Mouse (Mus musculus): Measurements from ENCODE around the gene Clybl.

The Clybl gene

GRCm38 (mm10) chr14:122363156-122363555 is 181.7 kb downstream of the Clybl start:
- no peak for DNase-seq (ENCODE audit: low spot score)

DNA sequence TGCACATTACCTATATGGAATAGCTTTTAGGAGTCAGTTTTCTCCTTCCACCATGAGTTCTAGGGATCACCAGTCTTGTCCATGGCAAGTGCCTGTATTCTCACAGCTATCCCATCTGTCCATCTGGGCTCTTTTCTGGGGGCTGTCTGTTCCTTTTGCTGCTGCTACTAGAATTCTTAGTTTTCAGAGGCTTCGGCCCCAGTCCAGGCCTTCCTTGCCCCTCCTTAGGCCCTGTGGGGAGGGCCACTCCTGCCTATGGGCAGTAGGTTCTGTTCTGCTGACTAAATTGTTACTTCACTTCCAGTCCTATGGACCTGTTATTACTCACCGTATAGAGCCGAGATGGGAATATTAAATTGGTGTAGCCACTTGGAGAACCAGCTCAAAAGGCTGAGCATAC is 182.5 kb downstream of the Clybl start:
- no peak for DNase-seq (ENCODE audit: low spot score)

DNA sequence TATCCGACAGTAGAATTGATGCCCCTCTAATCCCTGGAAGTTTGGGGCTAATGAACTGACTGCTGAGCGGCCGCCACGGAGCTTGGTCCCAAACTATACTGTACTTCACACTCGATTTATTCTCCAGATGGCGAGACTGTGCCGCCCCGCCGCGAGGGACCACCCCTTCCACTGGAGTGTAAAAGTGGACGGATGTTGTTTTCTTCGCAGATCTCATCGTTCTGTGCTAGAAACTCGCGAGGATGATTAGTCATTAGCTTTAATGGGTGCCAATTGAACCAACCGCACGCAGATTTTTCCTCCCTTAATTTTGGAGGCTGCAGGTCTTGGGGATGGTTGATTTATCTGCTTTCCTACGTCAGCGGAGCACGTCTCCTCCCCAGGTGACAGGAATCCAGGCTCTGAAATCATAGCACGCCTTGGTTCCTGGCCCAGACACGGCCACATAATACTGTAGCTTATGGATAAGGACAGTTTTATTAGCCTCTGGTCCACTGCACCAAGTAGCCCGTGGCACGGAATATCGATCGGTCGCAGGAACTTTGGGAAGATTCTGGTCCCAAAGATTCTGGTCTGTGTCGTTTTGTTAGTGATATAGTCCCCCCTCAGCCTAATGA is 185.9 kb downstream of the Clybl start:
- DNase-seq (ENCODE audit: low spot score) = no peak

DNA sequence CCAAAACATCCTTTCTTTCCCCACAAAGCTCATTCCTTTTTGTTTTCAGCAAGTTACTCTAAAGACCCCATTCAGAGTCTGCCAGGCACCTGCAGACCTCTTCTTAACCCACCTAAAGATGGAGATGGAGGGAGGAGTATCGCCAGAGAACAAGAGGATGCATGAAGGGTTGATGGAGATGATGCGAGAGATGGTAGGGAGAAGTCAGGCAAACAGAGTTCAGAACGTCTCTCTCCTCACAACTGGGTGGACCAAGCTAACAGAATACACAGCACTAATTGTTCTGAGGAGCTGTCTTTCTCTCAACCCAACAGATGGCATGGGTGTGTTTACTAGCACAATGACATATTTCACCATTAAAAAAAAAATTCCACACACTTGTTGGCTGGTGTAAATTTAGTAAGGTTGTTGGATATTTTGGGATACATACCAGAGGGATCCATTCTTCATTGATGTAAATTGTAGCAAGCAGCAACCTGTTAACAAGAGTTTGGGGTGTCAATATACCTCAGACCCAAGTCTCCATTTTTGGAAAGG is 186.4 kb downstream of the Clybl start:
- no peak for DNase-seq (ENCODE audit: low spot score)

DNA sequence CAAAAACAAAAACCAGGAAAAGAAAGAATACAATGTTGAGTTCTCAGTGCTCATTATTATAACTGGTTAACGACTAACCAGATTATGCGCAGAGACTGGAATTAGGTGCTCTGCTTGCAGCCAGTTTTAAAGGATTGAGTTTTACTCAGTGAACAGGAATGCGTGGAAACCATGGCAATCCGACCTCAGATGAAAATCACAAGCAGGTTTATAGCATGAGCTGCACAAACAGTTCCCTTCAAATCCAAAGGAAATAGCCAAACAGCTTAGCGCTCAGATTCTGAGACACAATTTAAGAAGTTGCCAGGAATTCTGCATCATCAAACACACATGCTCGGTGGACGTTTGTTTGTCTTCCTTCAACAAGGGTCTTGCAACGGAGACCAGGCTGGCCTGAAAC is 187.0 kb downstream of the Clybl start:
- DNase-seq (ENCODE audit: low spot score) = no peak

DNA sequence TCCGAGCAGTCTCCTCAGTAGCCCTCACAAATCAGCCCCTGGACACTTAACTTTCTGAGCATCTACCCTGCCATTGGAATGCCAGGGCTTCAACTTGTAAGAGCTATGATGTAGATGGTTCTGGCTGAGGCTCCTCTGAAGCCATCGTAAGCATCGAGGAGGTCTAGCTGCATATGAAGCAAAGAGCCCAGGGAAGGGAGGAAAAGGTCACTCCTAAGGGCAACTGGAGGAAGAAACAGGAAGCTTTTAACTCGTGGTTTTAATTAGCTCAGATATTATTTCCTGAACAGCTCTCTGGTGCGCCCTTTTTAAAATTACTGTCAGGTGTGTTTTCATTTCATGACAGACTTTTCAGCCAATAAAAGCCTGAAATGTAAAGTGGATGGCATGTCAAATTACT is 190.5 kb downstream of the Clybl start:
- no peak for DNase-seq (ENCODE audit: low spot score)

GRCm38 (mm10) chr14:122373458-122373857 is 192.0 kb downstream of the Clybl start:
- DNase-seq (ENCODE audit: low spot score) = no peak

- no peak for DNase-seq (ENCODE audit: low spot score)
Observed at GRCm38 (mm10) chr14:122374285-122374997, 192.9 kb downstream of the Clybl start.

DNA sequence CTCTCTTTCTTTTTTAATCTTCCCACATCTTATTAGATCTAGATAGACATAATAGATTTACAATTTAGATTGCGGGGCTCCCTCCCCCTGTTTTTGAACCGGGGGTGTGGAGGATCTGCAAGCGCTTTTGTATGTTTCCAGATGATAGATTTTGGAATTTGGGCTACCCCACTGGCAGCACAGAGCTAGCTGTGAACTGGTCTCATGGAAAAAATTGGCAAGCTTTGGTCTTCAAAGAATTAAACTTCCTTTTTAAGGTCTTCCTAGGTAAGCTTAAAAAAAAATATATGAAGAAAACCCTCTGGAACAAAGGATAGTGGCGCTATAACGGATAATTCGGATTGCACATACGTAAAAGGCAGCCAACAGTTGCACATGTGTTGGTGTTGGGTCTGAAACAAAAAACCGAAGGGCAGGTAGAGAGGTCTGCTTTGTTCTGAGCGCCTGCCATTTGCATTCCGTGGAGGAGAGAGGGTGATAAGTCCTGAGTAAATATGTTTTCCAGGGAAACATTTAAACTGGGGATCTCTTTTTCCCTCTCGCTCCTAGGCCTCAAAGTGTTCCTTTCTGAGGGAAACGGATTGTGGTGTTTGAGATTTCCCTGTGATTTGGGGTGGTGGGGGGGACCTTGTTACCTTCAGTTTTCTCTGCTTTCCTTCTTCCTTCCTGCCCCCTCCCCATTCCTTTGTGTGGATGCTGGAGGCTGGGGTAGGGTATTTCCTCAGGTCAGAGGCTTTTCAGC is 193.7 kb downstream of the Clybl start:
- DNase-seq (ENCODE audit: low spot score) = no peak

DNA sequence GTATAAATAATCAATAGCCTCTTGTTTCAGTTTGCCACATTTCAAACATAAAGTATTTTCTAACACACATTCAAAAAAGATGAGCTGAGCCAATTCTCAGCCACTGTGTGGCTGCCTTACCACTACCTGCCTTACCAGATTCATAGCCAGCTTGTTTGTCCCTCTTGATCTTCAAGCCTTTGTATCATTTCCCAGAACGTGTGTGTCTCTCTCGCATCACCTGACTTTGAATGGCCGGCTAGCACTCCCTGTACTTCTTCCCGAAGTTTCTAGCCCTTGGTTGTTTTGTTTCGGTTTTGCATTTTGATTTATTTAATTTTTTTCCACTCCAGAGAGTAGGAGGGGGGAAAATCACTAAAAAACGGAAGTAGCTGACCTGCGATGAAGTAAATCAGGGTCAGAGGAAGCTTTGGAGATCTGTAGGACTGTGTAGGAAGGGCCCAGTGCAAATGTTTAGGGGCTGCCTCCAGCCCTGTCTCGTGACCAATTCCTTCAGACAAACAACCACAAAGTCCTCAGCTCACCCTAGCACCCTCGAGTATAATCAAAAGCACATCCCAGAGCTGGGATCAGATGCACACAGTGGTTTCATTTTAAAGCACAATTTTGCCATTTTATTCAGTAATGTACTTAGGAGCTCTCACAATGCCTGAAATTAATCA is 195.1 kb downstream of the Clybl start:
- DNase-seq (ENCODE audit: low spot score) = no peak

DNA sequence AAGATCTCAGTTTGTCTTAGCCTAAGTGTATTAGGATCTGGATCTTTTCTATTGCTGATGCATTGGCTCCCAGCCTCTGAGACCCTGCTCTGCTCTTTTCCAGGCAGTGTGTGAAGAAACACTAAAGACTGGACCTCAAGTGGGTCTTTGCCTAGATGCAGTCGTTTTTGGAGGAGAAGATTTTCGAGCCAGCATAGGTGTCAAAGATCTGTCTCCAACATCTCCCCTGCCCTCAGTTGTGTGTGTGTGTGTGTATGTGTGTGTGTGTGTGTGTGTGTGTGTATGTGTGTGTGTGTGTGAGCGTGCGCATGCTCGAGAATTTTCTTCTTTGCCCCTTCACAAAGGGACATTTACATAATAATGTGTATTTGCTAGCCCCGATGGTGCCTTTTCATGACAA is 196.2 kb downstream of the Clybl start:
- DNase-seq (ENCODE audit: low spot score) = no peak

GRCm38 (mm10) chr14:122379076-122379475 is 197.6 kb downstream of the Clybl start:
- no peak for DNase-seq (ENCODE audit: low spot score)

DNA sequence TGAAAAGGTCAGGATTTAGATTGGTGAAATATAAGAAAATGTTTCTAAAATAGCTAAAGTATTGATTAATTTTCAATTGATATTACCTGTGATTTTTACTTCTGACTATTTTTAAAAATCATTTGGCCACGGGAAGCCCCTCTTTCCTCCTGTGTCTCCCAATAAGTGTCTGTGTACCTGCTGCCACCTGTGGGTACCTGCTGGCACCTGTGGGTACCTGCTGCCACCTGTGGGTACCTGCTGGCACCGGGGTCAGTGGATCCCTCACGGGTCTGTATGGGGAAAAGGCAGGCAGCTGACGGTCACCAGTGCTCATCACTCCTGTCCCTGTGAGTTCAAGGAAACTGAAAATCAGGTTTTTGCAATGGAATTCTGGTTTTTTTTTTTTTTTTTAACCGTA is 198.5 kb downstream of the Clybl start:
- DNase-seq (ENCODE audit: low spot score) = no peak

DNA sequence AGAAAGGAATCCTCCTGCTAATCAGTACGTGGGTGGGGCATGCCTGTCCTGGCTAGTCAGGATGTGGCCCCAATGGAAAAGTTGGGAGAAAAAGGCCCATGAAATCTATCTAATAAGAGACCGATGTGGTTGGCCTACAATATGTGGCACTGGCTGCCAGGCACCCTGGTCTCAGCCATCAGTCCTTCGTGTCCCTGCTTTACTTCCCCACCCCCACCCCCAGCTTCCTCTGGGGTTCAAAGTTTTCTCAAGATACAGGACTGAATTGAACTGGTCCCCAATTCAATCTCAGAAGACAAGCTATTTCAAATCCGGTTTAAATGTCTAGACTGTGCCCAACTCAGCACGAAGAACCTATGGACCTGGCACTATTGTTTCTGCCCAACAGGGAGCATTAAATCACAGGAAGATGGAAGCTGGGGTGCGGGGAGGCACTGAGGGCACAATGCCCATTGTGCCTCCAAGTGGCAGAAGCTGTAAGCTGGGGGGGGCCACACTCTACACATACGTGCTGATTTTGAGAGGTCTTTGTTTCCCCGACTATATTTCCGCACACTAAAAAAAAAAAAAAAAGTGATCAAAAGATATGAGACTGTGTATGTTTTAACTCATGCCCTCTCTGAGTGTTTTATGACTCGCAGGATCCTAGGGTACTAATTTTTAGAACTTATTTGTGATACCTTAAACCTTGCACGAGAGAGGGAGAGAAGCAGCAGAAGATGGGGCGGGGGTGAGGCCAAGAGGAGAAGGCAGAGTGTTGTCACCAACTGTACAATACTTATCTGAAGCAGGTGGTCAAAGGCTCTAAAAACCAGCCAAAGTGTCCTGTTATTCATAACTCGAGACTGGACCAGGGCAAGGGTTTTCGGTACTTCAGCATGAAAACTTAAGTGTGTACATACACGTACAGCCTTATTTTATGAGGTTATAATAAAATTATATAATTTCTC is 199.7 kb downstream of the Clybl start:
- DNase-seq (ENCODE audit: low spot score) = no peak

- DNase-seq (ENCODE audit: low spot score) = no peak
Observed at GRCm38 (mm10) chr14:122382281-122382680, 200.8 kb downstream of the Clybl start.

DNA sequence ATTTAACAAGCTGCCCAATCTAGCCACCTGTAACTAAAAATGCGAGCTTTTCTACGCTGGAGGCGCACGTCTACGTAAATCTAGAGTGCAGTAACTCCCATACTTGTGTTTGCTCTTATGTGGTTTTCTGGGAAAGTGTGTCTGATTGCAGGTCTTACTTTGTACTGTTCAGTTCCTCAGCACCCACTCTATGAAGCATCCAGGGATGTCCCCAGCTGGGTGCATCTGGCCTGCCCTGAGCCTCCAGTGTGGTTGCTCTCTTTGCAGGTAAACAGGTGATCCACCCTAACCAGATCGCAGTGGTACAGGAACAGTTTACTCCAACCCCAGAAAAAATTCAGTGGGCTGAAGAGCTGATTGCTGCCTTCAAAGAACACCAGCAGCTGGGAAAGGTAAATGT is 202.4 kb downstream of the Clybl start:
- no peak for DNase-seq (ENCODE audit: low spot score)

GRCm38 (mm10) chr14:122384447-122385237 is 203.1 kb downstream of the Clybl start:
- DNase-seq (ENCODE audit: low spot score) = no peak

DNA sequence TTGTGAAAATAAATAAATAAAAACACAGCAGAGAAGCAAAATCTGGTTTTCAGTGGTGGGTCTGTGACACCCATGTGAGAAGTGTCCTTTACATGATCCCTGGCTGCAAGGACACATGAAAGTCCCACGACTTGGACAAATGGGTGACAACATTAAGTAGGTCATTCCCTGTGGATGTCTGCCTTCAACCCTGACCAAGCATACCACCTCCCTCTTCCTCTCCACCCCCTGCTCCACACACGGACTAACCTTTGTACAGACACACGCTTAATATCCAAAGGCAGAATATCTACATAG is 203.7 kb downstream of the Clybl start:
- no peak for DNase-seq (ENCODE audit: low spot score)

- no peak for DNase-seq (ENCODE audit: low spot score)
Observed at GRCm38 (mm10) chr14:122385758-122386157, 204.3 kb downstream of the Clybl start.

DNA sequence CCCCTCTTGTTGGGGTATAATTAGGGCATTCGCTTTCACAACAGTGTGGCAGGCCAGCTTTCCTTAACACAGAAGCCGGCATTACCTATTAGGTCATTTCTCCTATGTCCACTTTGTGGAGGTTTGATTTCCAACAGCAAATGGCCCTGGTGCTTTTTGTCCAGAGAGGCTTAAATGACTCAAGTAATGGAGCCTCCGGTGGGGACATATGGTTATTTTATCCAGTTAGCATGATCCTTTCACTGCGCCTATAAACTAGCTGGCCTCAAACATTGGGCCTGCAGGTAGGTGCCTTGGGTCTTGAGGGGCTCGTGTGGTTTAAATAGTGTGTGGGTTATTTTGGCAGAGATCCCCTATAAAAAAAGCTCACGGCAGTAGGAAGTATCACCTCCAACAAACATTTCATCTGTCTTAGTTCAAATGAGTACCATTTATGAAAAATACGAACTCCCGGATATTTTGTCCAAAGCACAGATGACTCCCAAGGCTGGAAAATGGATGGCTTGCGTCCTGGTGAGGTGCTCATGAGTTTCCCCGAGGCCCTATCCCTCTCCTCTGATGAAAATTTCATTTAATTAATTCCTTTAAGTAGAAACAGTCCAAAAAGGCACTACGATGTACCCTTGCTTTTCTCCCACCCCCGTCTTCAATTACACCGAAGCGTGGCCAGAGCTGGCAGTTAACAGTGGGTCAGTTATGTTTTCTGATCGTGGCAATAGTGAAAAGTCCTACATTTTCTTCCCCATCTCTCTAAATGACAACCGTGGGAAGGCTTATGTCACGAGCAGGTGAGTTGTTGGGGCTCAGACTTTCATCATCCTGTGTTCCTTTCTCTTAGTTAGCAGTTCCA is 205.0 kb downstream of the Clybl start:
- DNase-seq (ENCODE audit: low spot score) = no peak

Data from lung, postnatal 25 days (tissue).